Mouse (Mus musculus) lung, adult 2 months (tissue): ENCODE results near the gene Cfap20.

Experiments used
- CTCF ChIP-seq: fragments of 200-500 bp; IDR thresholded peaks from 2 replicates; pipeline ENCODE4 v1.5.1; 2011; ENCODE audit warnings: mild to moderate bottlenecking, low read length, control low read depth; ENCODE audit not compliant: insufficient read depth
- POLR2A ChIP-seq: fragments of 200-500 bp; IDR thresholded peaks from 2 replicates; pipeline ENCODE4 v1.6.1; 2011; ENCODE audit warnings: low read depth, mild to moderate bottlenecking, control low read depth, low read length, borderline replicate concordance; ENCODE audit errors: extremely low read depth

DNA sequence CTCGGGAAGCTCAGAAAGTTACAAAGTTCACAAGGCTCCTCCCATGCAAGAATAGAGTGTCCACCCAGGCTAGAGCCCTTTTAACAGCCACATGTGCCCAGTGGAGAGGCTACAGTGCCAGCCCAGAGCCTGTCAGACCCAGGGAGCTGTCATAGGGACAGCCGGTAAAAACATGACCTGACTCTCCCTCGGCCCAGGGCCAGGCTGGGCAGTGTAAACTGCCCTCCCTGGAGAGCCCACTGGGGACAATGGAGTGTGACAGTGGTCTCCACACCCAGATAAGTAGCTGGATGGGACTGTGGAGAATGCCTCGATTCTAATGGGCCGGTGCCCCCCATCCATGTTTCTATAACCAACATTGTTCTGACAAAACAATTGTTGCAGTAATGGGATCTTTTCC is 25.2 kb downstream of the Cfap20 start:
- TF ChIP-seq CTCF (no peak), POLR2A (no peak)
